Mouse (Mus musculus): Measurements from ENCODE around the gene Cd244a.

GRCm38 (mm10) chr1:171563042-171563441 lies 4.0 kb downstream of the Cd244a start:
- TF ChIP-seq GATA1 (IDR thresholded peaks at IDR 0.05; ENCODE audit: borderline replicate concordance, low read length) (no peak), FLI1 (IDR thresholded peaks at IDR 0.05; ENCODE audit: low read length) (no peak)

All from megakaryocyte, embryonic 14.5 days (primary cell).